Mouse (Mus musculus): Measurements from ENCODE around the gene Pnpla1.

- TF ChIP-seq CTCF (conservative IDR thresholded peaks at IDR 0.05; ENCODE audit: low read length) (no peak), POU5F1 (IDR thresholded peaks at IDR 0.05; ENCODE audit: borderline replicate concordance, low read length) (no peak), NANOG (IDR thresholded peaks at IDR 0.05; ENCODE audit: borderline replicate concordance, low read length) (no peak)
Observed at GRCm38 (mm10) chr17:28882810-28883209, 24.6 kb downstream of the Pnpla1 start.

Data from E14TG2a.4 (cell line).